Mouse (Mus musculus) liver, embryonic 16.5 days (tissue): Measurements from ENCODE around the gene Ush2a. TPM values are rescaled to one million over a fixed set of nuclear protein-coding genes. Genes with fewer than 3 reads are reported as not detected.
A peak's percentile ranks its signal among the peaks of the same experiment; 100 is the strongest.

Experiments
- ATAC-seq: fragments of 200-750 bp; cut with Nextera tagmentation; 2 replicates; pipeline ENCODE4 v1.8.0; 2017; ENCODE audit warnings: low read depth, mild to moderate bottlenecking, moderate number of reproducible peaks, moderate library complexity
- H3K27ac ChIP-seq: fragments of 300-500 bp; sonication (generic); 2 replicates; pipeline ENCODE4 v1.5.1; 2014; ENCODE audit warnings: mild to moderate bottlenecking, low read length
- H3K27me3 ChIP-seq: fragments of 300-500 bp; sonication (generic); 2 replicates; pipeline ENCODE4 v1.6.1; 2014; ENCODE audit warnings: low read depth, low read length, mixed read lengths; ENCODE audit not compliant: control insufficient read depth, insufficient read depth
- H3K36me3 ChIP-seq: fragments of 300-500 bp; sonication (generic); 2 replicates; pipeline ENCODE4 v1.6.1; 2014; ENCODE audit warnings: mild to moderate bottlenecking; ENCODE audit not compliant: control insufficient read depth, insufficient read depth
- H3K4me1 ChIP-seq: fragments of 300-500 bp; sonication (generic); 2 replicates; pipeline ENCODE4 v1.6.1; 2014; ENCODE audit warnings: low read depth, low read length, mixed read lengths; ENCODE audit not compliant: control insufficient read depth
- H3K4me2 ChIP-seq: fragments of 300-500 bp; sonication (generic); 2 replicates; pipeline ENCODE4 v1.6.1; 2014; ENCODE audit warnings: low read depth, low read length, mixed read lengths
- H3K4me3 ChIP-seq: fragments of 300-500 bp; sonication (generic); 2 replicates; pipeline ENCODE4 v1.5.1; 2014; ENCODE audit warnings: low read depth, mild to moderate bottlenecking, low read length
- H3K9ac ChIP-seq: fragments of 300-500 bp; sonication (generic); 2 replicates; pipeline ENCODE4 v1.6.1; 2014; ENCODE audit warnings: low read depth, low read length
- H3K9me3 ChIP-seq: fragments of 300-500 bp; sonication (generic); replicated peaks from 2 replicates; pipeline ENCODE4 v1.6.1; 2016; ENCODE audit warnings: low read length; ENCODE audit not compliant: control insufficient read depth
- WGBS: fragments of 180-500 bp; shearing (Covaris S2); extraction: QIAGEN DNeasy Blood & Tissue Kit; methylation state at CpG from one replicate; pipeline ENCODE4 v1.1.7; 2014; ENCODE audit not compliant: insufficient replicate concordance; 5-methylcytosine and 5-hydroxymethylcytosine counted together
- polyA plus RNA-seq: library from polyadenylated mRNA; unstranded; fragments of >200 nt; fragmentation: Nextera tagmentation; extraction: Ambion mirVana; gene quantifications from 2 replicates; pipeline ENCODE4 v1.2.1, GENCODE M21; 2015

Ush2a gene
- polyA plus RNA-seq, 1 experiment from 2014 or later, result 0.01 TPM

DNA sequence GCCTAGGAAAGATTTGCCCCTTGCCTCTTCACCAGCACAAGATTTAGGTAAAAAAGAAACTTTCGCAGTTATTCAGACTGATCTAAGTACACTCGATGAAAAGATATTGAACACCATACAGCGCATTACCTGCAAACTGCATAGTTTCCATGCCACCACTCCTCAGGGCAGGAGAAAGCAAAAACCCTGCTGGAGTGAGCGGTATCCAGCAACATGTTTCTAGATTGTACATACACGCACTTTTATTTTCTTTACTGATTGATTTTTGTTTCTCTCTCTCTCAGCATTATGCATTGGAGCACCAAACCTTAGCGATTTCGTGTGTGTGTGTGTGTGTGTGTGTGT lies 746.1 kb downstream of the Ush2a start:
- Histone ChIP-seq H3K36me3 (no peaks in the 10 kb centered on the region), H3K9ac (no peak overlapping the region)
- WGBS, result 42% methylated on average over 7 of the region's 7 CpGs

DNA sequence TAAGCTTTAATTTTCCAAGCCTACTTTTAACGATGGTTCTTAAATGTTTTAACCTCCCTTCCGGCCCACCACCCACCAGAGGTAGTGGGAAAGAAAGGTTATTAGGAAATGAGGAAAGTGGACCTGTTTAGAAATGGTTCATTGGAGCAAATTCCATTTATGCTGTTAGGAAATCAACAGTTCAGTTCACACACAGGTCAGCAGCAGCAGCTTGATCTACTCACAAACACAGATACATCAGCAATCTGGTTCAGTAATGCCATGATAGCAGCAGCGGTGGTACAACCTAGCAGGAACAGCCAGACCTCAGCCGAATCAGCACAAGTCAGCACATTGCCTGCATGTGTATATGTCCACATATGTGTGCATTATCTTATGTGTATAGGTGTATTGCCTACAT lies 748.8 kb downstream of the Ush2a start:
- H3K27me3 ChIP-seq, result peaks cover 17% of the 10 kb centered on the region
- no peak for ATAC-seq
- no peak overlapping the region for H3K27ac ChIP-seq
- H3K9ac ChIP-seq, result no peak overlapping the region
- WGBS, result 70% methylated on average over 4 of the region's 4 CpGs
- no peak overlapping the region for H3K4me2 ChIP-seq
- no peaks in the 10 kb centered on the region for H3K36me3 ChIP-seq
- peaks cover 16% of the 10 kb centered on the region for H3K4me1 ChIP-seq
- no peaks in the 10 kb centered on the region for H3K9me3 ChIP-seq
- H3K4me3 ChIP-seq, result no peak overlapping the region

More for the DNA sequence above, 746.1 kb downstream of the Ush2a start:
- Histone ChIP-seq H3K4me1 (peaks cover 17% of the 10 kb centered on the region), H3K27ac (no peak overlapping the region), H3K4me2 (peak overlapping the region; percentile 86), H3K9me3 (no peaks in the 10 kb centered on the region), H3K27me3 (peaks cover 2% of the 10 kb centered on the region), H3K4me3 (peak overlapping the region; percentile 78)
- ATAC-seq, result peak; percentile 14; the same call in 1 of the 2 replicates

DNA sequence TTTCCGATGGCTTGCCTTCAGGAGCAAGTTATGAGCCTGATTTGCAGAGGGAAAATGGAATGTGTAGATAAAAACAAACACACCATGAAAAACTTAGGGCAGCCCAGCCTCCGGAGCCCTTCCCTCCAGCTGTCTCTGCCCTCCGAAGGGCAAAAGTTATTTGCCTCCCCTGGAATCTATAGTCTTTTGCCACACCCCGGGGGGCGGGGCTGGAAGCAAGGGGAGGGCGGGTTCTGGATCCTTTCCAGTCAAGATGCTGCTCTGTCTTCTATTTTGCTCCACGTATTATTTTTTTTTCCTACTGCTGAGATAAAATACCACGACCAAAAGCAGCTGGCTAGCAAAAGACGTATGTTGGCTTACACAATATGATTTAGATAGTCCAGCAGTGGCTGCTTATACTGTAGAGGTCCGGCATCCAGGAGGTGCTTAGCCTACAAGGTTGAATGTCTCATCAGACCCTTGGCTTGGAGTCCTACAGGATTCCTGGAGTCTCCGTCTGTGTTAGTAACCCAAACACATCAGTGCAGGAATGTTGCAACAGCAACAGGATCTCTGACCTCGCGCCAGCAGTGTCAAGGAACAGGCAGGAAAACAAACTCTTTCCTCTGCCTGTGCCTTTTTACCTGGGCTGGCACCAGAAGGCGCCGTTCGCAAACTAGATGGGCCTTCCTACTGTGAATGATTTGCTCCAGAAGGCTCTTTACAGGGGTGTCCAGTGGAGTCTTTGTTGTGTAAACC lies 751.2 kb downstream of the Ush2a start:
- no peak overlapping the region for H3K9ac ChIP-seq
- 0 out of 2 replicates have a peak, but pooled peaks have one; percentile 9 for ATAC-seq
- H3K27me3 ChIP-seq, result peaks cover 17% of the 10 kb centered on the region
- no peaks in the 10 kb centered on the region for H3K9me3 ChIP-seq
- H3K27ac ChIP-seq, result no peak overlapping the region
- peak overlapping the region; percentile 36; the same call in 1 of the 2 replicates for H3K4me2 ChIP-seq
- H3K36me3 ChIP-seq, result no peaks in the 10 kb centered on the region
- peaks cover under 1% of the 10 kb centered on the region; the same call in 1 of the 2 replicates for H3K4me1 ChIP-seq
- WGBS, result 11% methylated on average over 16 of the region's 16 CpGs
- no peak overlapping the region for H3K4me3 ChIP-seq

DNA sequence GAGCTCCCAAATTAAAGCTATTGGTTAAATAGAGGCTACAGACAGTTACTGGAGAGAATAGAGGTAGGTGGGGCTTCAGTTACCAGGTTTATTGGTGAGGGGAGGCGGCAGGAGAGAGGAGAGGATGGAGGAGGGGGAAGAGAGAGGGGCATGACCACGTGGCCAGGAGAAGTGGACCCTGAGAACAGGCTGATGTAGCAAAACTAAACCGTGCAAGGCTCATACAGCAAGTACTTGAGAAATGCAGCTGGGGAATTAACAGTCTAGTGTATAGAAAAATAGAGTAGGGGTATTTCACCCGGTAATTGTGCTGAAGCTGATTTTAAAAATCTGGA lies 751.7 kb downstream of the Ush2a start:
- no peaks in the 10 kb centered on the region; the same call in 1 of the 2 replicates for H3K4me1 ChIP-seq
- 15% methylated on average over 4 of the region's 4 CpGs for WGBS

More for the DNA sequence above, 751.7 kb downstream of the Ush2a start:
- no peak overlapping the region for H3K4me2 ChIP-seq
- peaks cover 17% of the 10 kb centered on the region for H3K27me3 ChIP-seq
- H3K9ac ChIP-seq, result no peak overlapping the region
- no peak for ATAC-seq
- H3K4me3 ChIP-seq, result no peak overlapping the region
- no peak overlapping the region for H3K27ac ChIP-seq
- no peaks in the 10 kb centered on the region for H3K36me3 ChIP-seq
- no peaks in the 10 kb centered on the region for H3K9me3 ChIP-seq
